In the genomic region with DNA sequence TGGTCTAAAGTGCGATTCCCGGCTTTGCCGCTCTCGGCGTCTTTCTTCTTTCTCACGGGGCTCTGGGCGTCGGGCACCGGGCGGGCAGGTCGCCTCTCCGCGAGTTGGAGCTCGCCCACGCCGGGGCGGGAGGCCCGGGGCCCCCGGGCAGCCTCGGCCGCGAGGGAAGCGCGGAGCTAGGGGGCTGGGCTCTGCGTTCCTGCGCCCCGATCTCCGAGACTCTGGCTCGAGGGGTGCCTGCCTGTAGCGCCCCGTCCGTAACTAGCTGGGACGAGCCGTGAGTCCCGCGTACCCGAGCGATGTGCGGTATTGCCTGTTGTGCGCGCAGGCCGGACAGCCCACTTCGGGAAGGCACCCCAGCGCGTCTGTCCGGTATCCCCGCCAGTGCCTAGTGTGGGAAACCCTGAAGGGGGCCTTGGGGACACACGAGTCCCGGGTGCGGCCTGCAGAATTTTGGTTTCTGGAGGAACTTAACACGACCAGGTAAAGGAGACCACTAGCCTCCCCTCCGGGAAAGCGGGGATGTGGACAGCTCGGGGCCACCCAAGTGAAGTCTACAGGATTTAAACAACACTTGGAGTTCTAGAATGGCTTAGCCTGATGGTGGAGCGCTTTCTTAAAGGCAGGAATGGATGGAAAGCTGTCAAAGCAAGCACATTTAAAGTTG, we compare ENCODE assay signal across 8 mouse cellular contexts. TPM values are rescaled to one million over a fixed set of nuclear protein-coding genes. Genes with fewer than 3 reads are reported as not detected.
DNase-seq lines count a peak whose midpoint lies in the region; ATAC-seq and TF ChIP-seq lines count a peak whose summit lies in the region.

No protein-coding gene starts in this region.

- DNase-seq in adrenal gland, adult 8-10 months: peak; percentile 57
- DNase-seq in adrenal gland, adult 2 months: no peak
- DNase-seq in urinary bladder, adult 2 months (ENCODE audit: low spot score): peak; percentile 71
- no peak for DNase-seq in urinary bladder, postnatal 10 days (ENCODE audit: low spot score)
- peak; percentile 43 for DNase-seq in forelimb bud, embryonic 11.5 days (ENCODE audit: low read depth, low spot score)
- DNase-seq in kidney, postnatal 0 days (ENCODE audit: low spot score): peak; percentile 61
- peak; percentile 71 for DNase-seq in lung, postnatal 10 days

- peak overlapping the region; percentile 90 for H3K9ac ChIP-seq in kidney, postnatal 0 days (ENCODE audit: low read depth, low read length)
- peak overlapping the region; percentile 77 for H3K9ac ChIP-seq in stomach, embryonic 15.5 days

- peak overlapping the region; percentile 97 for H3K27ac ChIP-seq in kidney, postnatal 0 days
- H3K27ac ChIP-seq in stomach, embryonic 15.5 days: peak overlapping the region; percentile 99

- no peak; the same call in 1 of the 2 replicates for ATAC-seq in kidney, postnatal 0 days (replicated peaks; ENCODE audit: low FRiP score, low read depth)
- no peak; the same call in 1 of the 2 replicates for ATAC-seq in stomach, embryonic 15.5 days (ENCODE audit: insufficient read depth, low FRiP score, low read depth)

- no peaks in the 10 kb centered on the region for H3K9me3 ChIP-seq in kidney, postnatal 0 days (replicated peaks; ENCODE audit: low read length)
- no peaks in the 10 kb centered on the region for H3K9me3 ChIP-seq in stomach, embryonic 15.5 days

- 0 out of 2 replicates have a peak, but pooled peaks cover 3% of the 10 kb centered on the region for H3K4me1 ChIP-seq in kidney, postnatal 0 days (replicated peaks; ENCODE audit: insufficient read depth, low read length)
- peaks cover 5% of the 10 kb centered on the region; the same call in 1 of the 2 replicates for H3K4me1 ChIP-seq in stomach, embryonic 15.5 days

- H3K36me3 ChIP-seq in kidney, postnatal 0 days (ENCODE audit: insufficient read depth, low read length): no peaks in the 10 kb centered on the region
- H3K36me3 ChIP-seq in stomach, embryonic 15.5 days: no peaks in the 10 kb centered on the region

- TF ChIP-seq CTCF in kidney, postnatal 0 days (IDR thresholded peaks at IDR 0.05; ENCODE audit: low read depth): no peak

- H3K4me2 ChIP-seq in kidney, postnatal 0 days (ENCODE audit: low read length): peak overlapping the region; percentile 84
- peak overlapping the region; percentile 79 for H3K4me2 ChIP-seq in stomach, embryonic 15.5 days

- H3K27me3 ChIP-seq in kidney, postnatal 0 days (ENCODE audit: insufficient read depth, low read length): no peaks in the 10 kb centered on the region
- no peaks in the 10 kb centered on the region for H3K27me3 ChIP-seq in stomach, embryonic 15.5 days (replicated peaks)

- under 1% methylated on average over 45 of the region's 55 CpGs for WGBS in kidney, postnatal 0 days
- WGBS in stomach, embryonic 15.5 days: under 1% methylated on average over 51 of the region's 55 CpGs

- peak overlapping the region; percentile 80 for H3K4me3 ChIP-seq in kidney, postnatal 0 days (replicated peaks; ENCODE audit: low read depth, low read length)
- H3K4me3 ChIP-seq in stomach, embryonic 15.5 days (replicated peaks): peak overlapping the region; percentile 82

RNA-seq across cellular contexts. Expression of a gene that starts 0.5 kb away (rescaled TPM):
- total RNA-seq in adrenal gland, adult 8-10 months (2022): 100 to 1,000 TPM in 2 of 4 experiments, 10 to 100 TPM in 2; 55.0 to 240 (median 120) TPM
- total RNA-seq in adrenal gland, adult 2 months (2021): 10 to 100 TPM; 55.3 to 72.0 TPM
- polyA plus RNA-seq in adrenal gland, adult 2 months (2012; rRNA removed): 15.3 and 16.3 TPM in 2 replicates
- polyA plus RNA-seq in urinary bladder, adult 2 months (2012; rRNA removed): 48.4 and 49.7 TPM in 2 replicates
- polyA plus RNA-seq in kidney, postnatal 0 days (2015; fragmentation: Nextera tagmentation; extraction: Ambion mirVana): 14.6 and 16.3 TPM in 2 replicates
- polyA plus RNA-seq in stomach, embryonic 15.5 days (2015; fragmentation: Nextera tagmentation; extraction: Ambion mirVana): 25.0 and 25.3 TPM in 2 replicates

Comparison
In these comparisons a context has a peak if more than half of its experiments do, and no peak if none do; other contexts are left out.
1. DNase-seq: peak in adrenal gland, adult 8-10 months (single experiment), urinary bladder, adult 2 months (single experiment), forelimb bud, embryonic 11.5 days (single experiment), kidney, postnatal 0 days (single experiment) and lung, postnatal 10 days (single experiment); none in adrenal gland, adult 2 months (single experiment) and urinary bladder, postnatal 10 days (single experiment).